Mouse (Mus musculus) naive thymus-derived CD4-positive, alpha-beta T cell, adult 2 months (primary cell): ENCODE results near the gene Vmn1r210.
"Not testable (repeated sequence)": the region's sequence is repeated elsewhere in the genome, so short reads cannot be mapped to it uniquely, and the experiment has no call there.

ENCODE experiments used
- DNase-seq: peaks from one replicate; pipeline ENCODE4 v3.0.0-alpha.2; 2011; ENCODE audit warnings: low read depth

Vmn1r210 gene

GRCm38 (mm10) chr13:22831248-22831647, at the start of gene Vmn1r210:
Gene Vmn1r210, minus strand, starts transcription at chr13:22831348.
- no peak for DNase-seq

GRCm38 (mm10) chr13:22879257-22879656, 48.1 kb upstream of the Vmn1r210 start:
- DNase-seq = no peak

- DNase-seq = no peak
These were observed 26.3 kb upstream of the Vmn1r210 start, which contains the start of gene Vmn1r211 for GRCm38 (mm10) chr13:22857461-22857860. Gene Vmn1r211, minus strand, starts transcription at chr13:22857561.

GRCm38 (mm10) chr13:22854760-22855159, 23.6 kb upstream of the Vmn1r210 start:
- no peak for DNase-seq

GRCm38 (mm10) chr13:22846798-22847197, 15.7 kb upstream of the Vmn1r210 start:
- DNase-seq = no peak

GRCm38 (mm10) chr13:22844304-22844703, 13.2 kb upstream of the Vmn1r210 start:
- not testable (repeated sequence) for DNase-seq

- DNase-seq = not testable (repeated sequence)
These were observed 1.8 kb downstream of the Vmn1r210 start for GRCm38 (mm10) chr13:22829395-22829794.

GRCm38 (mm10) chr13:22821601-22822000, 9.5 kb downstream of the Vmn1r210 start:
- not testable (repeated sequence) for DNase-seq

GRCm38 (mm10) chr13:22809582-22809981, 21.6 kb downstream of the Vmn1r210 start, which contains the start of gene Vmn1r209:
Gene Vmn1r209, minus strand, starts transcription at chr13:22809682.
- not testable (repeated sequence) for DNase-seq

- not testable (repeated sequence) for DNase-seq
These were observed 43.1 kb downstream of the Vmn1r210 start for GRCm38 (mm10) chr13:22788096-22788495.

GRCm38 (mm10) chr13:22784159-22784558, 47.0 kb downstream of the Vmn1r210 start:
- DNase-seq = not testable (repeated sequence)

- DNase-seq = not testable (repeated sequence)
These were observed 53.8 kb downstream of the Vmn1r210 start, which contains the start of gene Vmn1r208 for GRCm38 (mm10) chr13:22777300-22777699. Gene Vmn1r208, minus strand, starts transcription at chr13:22777400.
